Mouse (Mus musculus): ENCODE measurements around the gene Klhl40. TPM values are rescaled to one million over a fixed set of nuclear protein-coding genes. Genes with fewer than 3 reads are reported as not detected.

The Klhl40 gene
- total and polyA plus RNA-seq, 3 experiments: not detected

GRCm38 (mm10) chr9:121830956-121831293 lies 53.5 kb downstream of the Klhl40 start:
- H3K4me3 ChIP-seq (replicated peaks in 1 of 3; ENCODE audit: low read depth in 2 of 3, low read length in 2 of 3, poor library complexity in 1 of 3): no peak overlapping the region
- DNase-seq (ENCODE audit: extremely low read depth): peak; percentile 74
- H3K27me3 ChIP-seq (replicated peaks): peaks cover 15% of the 10 kb centered on the region
- H3K36me3 ChIP-seq (replicated peaks in 1 of 2; ENCODE audit: control insufficient read depth in 1 of 2, insufficient read depth in 1 of 2, low read length in 1 of 2): no peaks in the 10 kb centered on the region
- H3K79me2 ChIP-seq (replicated peaks; ENCODE audit: control insufficient read depth, extremely low read depth, insufficient read depth, poor library complexity, severe bottlenecking): no peaks in the 10 kb centered on the region
- H3K4me2 ChIP-seq (ENCODE audit: insufficient read depth, low read depth, poor library complexity, severe bottlenecking): no peak overlapping the region
- dilution Hi-C loops (cut with MboI; ENCODE audit: extremely low pct_ligation_motif_present, extremely low pct_unique_long_range_greater_than_20kb, low sequenced_read_pairs): no loop called here
- no peak overlapping the region for H3K27ac ChIP-seq (ENCODE audit: insufficient read depth, low read depth)
- no peak overlapping the region for H3K9ac ChIP-seq (ENCODE audit: insufficient read depth, low read depth)
- in situ Hi-C loops (cut with MboI; ENCODE audit: low pct_ligation_motif_present, low pct_unique_long_range_greater_than_20kb, low sequenced_read_pairs): loop anchor here (5.0 to 25.0 kb wide), 2 partner anchors 151 to 344 kb away; partner anchors contain the start of gene Cck
- H3K4me1 ChIP-seq (ENCODE audit: control insufficient read depth in 1 of 2, insufficient read depth in 2 of 2): peaks cover 0 to 3% of the 10 kb centered on the region in 2 experiments; a peak in 2 of 4 replicates
- H3K9me3 ChIP-seq (replicated peaks; ENCODE audit: low read length): peaks cover 6% of the 10 kb centered on the region
- TF ChIP-seq CHD2 (IDR thresholded peaks at IDR 0.05; ENCODE audit: low read length) (no peak), MYC (IDR thresholded peaks at IDR 0.05; ENCODE audit: low read depth, low read length) (peak; percentile 33; the same call in 1 of the 2 replicates), CTCF (conservative IDR thresholded peaks at IDR 0.05 in 1 of 2, IDR thresholded peaks at IDR 0.05 in 1 of 2; ENCODE audit: low read depth in 2 of 2, low read length in 2 of 2) (peak; percentile 86 to 91), RAD21 (IDR thresholded peaks at IDR 0.05; ENCODE audit: low read depth, low read length) (peak; percentile 79), SMC3 (IDR thresholded peaks at IDR 0.05; ENCODE audit: low read depth, low read length) (peak; percentile 73)

Other genes with a start within 250 kb of the Klhl40 start
- not detected in 2 replicates for gene Lyzl4, start 135.5 kb upstream of the Klhl40 start, total RNA-seq (2012; rRNA removed)
- gene Lyzl4, start 135.5 kb upstream of the Klhl40 start, total RNA-seq (2014; rRNA removed): not detected in 2 replicates
- gene Lyzl4, start 135.5 kb upstream of the Klhl40 start, polyA plus RNA-seq (2012; ENCODE audit: insufficient read length, low read depth): not detected in 2 replicates
- gene Vipr1, start 134.9 kb upstream of the Klhl40 start, total RNA-seq (2012; rRNA removed): 0.04 and 0.08 TPM in 2 replicates
- gene Vipr1, start 134.9 kb upstream of the Klhl40 start, total RNA-seq (2014; rRNA removed): not detected in 2 replicates
- 0.11 TPM in 2 replicates for gene Vipr1, start 134.9 kb upstream of the Klhl40 start, polyA plus RNA-seq (2012; ENCODE audit: insufficient read length, low read depth)
- gene Sec22c, start 72.1 kb upstream of the Klhl40 start, total RNA-seq (2012; rRNA removed): 3.2 and 4.0 TPM in 2 replicates
- 2.4 and 2.5 TPM in 2 replicates for gene Sec22c, start 72.1 kb upstream of the Klhl40 start, total RNA-seq (2014; rRNA removed)
- 4.6 and 5.7 TPM in 2 replicates for gene Sec22c, start 72.1 kb upstream of the Klhl40 start, polyA plus RNA-seq (2012; ENCODE audit: insufficient read length, low read depth)
- gene Ss18l2, start 67.3 kb upstream of the Klhl40 start, total RNA-seq (2012; rRNA removed): 40.2 and 57.6 TPM in 2 replicates
- gene Ss18l2, start 67.3 kb upstream of the Klhl40 start, total RNA-seq (2014; rRNA removed): 77.0 and 82.2 TPM in 2 replicates
- gene Ss18l2, start 67.3 kb upstream of the Klhl40 start, polyA plus RNA-seq (2012; ENCODE audit: insufficient read length, low read depth): 41.5 and 52.9 TPM in 2 replicates
- gene Nktr, start 58.4 kb upstream of the Klhl40 start, total RNA-seq (2012; rRNA removed): 31.0 and 39.3 TPM in 2 replicates
- 29.1 and 32.2 TPM in 2 replicates for gene Nktr, start 58.4 kb upstream of the Klhl40 start, total RNA-seq (2014; rRNA removed)
- gene Nktr, start 58.4 kb upstream of the Klhl40 start, polyA plus RNA-seq (2012; ENCODE audit: insufficient read length, low read depth): 65.0 and 65.4 TPM in 2 replicates
- 0.13 and 0.84 TPM in 2 replicates for gene Zfp651, start 18.3 kb upstream of the Klhl40 start, total RNA-seq (2012; rRNA removed)
- 0.07 and 0.30 TPM in 2 replicates for gene Zfp651, start 18.3 kb upstream of the Klhl40 start, total RNA-seq (2014; rRNA removed)
- 0.20 and 0.34 TPM in 2 replicates for gene Zfp651, start 18.3 kb upstream of the Klhl40 start, polyA plus RNA-seq (2012; ENCODE audit: insufficient read length, low read depth)
- gene Hhatl, start 14.9 kb downstream of the Klhl40 start, total RNA-seq (2012; rRNA removed): not detected in 2 replicates
- not detected in 2 replicates for gene Hhatl, start 14.9 kb downstream of the Klhl40 start, total RNA-seq (2014; rRNA removed)
- not detected in 2 replicates for gene Hhatl, start 14.9 kb downstream of the Klhl40 start, polyA plus RNA-seq (2012; ENCODE audit: insufficient read length, low read depth)
- 0.25 and 0.34 TPM in 2 replicates for gene Ccdc13, start 61.9 kb downstream of the Klhl40 start, total RNA-seq (2012; rRNA removed)
- not detected in 2 replicates for gene Ccdc13, start 61.9 kb downstream of the Klhl40 start, total RNA-seq (2014; rRNA removed)
- gene Ccdc13, start 61.9 kb downstream of the Klhl40 start, polyA plus RNA-seq (2012; ENCODE audit: insufficient read length, low read depth): 0.11 TPM in 1 of 2 replicates, not detected in the other
- 118 and 132 TPM in 2 replicates for gene Higd1a, start 80.8 kb downstream of the Klhl40 start, total RNA-seq (2012; rRNA removed)
- gene Higd1a, start 80.8 kb downstream of the Klhl40 start, total RNA-seq (2014; rRNA removed): 90.6 and 93.2 TPM in 2 replicates
- 75.4 and 79.3 TPM in 2 replicates for gene Higd1a, start 80.8 kb downstream of the Klhl40 start, polyA plus RNA-seq (2012; ENCODE audit: insufficient read length, low read depth)
- 2.9 and 4.5 TPM in 2 replicates for gene Ackr2, start 120.7 kb downstream of the Klhl40 start, total RNA-seq (2012; rRNA removed)
- 9.8 TPM in 2 replicates for gene Ackr2, start 120.7 kb downstream of the Klhl40 start, total RNA-seq (2014; rRNA removed)
- gene Ackr2, start 120.7 kb downstream of the Klhl40 start, polyA plus RNA-seq (2012; ENCODE audit: insufficient read length, low read depth): 13.0 and 13.9 TPM in 2 replicates
- not detected in 2 replicates for gene Cyp8b1, start 138.7 kb downstream of the Klhl40 start, total RNA-seq (2012; rRNA removed)
- not detected in 2 replicates for gene Cyp8b1, start 138.7 kb downstream of the Klhl40 start, total RNA-seq (2014; rRNA removed)
- 0.27 TPM in 1 of 2 replicates, not detected in the other for gene Cyp8b1, start 138.7 kb downstream of the Klhl40 start, polyA plus RNA-seq (2012; ENCODE audit: insufficient read length, low read depth)
- gene Fam198a, start 173.4 kb downstream of the Klhl40 start, total RNA-seq (2012; rRNA removed): 0.76 and 0.93 TPM in 2 replicates
- 0.40 and 0.63 TPM in 2 replicates for gene Fam198a, start 173.4 kb downstream of the Klhl40 start, total RNA-seq (2014; rRNA removed)
- gene Fam198a, start 173.4 kb downstream of the Klhl40 start, polyA plus RNA-seq (2012; ENCODE audit: insufficient read length, low read depth): 0.59 and 0.70 TPM in 2 replicates
- not detected in 2 replicates for gene Pomgnt2, start 219.5 kb downstream of the Klhl40 start, total RNA-seq (2012; rRNA removed)
- not detected in 2 replicates for gene Pomgnt2, start 219.5 kb downstream of the Klhl40 start, total RNA-seq (2014; rRNA removed)
- gene Pomgnt2, start 219.5 kb downstream of the Klhl40 start, polyA plus RNA-seq (2012; ENCODE audit: insufficient read length, low read depth): not detected in 2 replicates